Mouse (Mus musculus) kidney, embryonic 16.5 days (tissue): ENCODE measurements around the gene Rlf. TPM values are rescaled to one million over a fixed set of nuclear protein-coding genes. Genes with fewer than 3 reads are reported as not detected.

Source experiments
- ATAC-seq: fragments of 200-750 bp; cut with Nextera tagmentation; 2 replicates; pipeline ENCODE4 v1.8.0; 2017; ENCODE audit warnings: moderate TSS enrichment; ENCODE audit not compliant: low FRiP score, low TSS enrichment
- H3K27ac ChIP-seq: fragments of 300-500 bp; sonication (generic); 2 replicates; pipeline ENCODE4 v1.5.1; 2014; ENCODE audit warnings: low read length
- H3K27me3 ChIP-seq: fragments of 300-500 bp; sonication (generic); 2 replicates; pipeline ENCODE4 v1.6.1; 2014; ENCODE audit warnings: low read length, control low read depth, mixed read lengths; ENCODE audit not compliant: insufficient read depth
- H3K36me3 ChIP-seq: fragments of 300-500 bp; sonication (generic); 2 replicates; pipeline ENCODE4 v1.6.1; 2014; ENCODE audit warnings: low read length, control low read depth, mixed read lengths; ENCODE audit not compliant: insufficient read depth
- H3K4me1 ChIP-seq: fragments of 300-500 bp; sonication (generic); 2 replicates; pipeline ENCODE4 v1.6.1; 2014; ENCODE audit warnings: low read length, control low read depth, mixed read lengths; ENCODE audit not compliant: insufficient read depth
- H3K4me2 ChIP-seq: fragments of 300-500 bp; sonication (generic); replicated peaks from 2 replicates; pipeline ENCODE4 v1.6.1; 2014; ENCODE audit warnings: low read depth, low read length
- H3K4me3 ChIP-seq: fragments of 300-500 bp; sonication (generic); 2 replicates; pipeline ENCODE4 v1.5.1; 2014; ENCODE audit warnings: mild to moderate bottlenecking, low read length
- H3K9ac ChIP-seq: fragments of 300-500 bp; sonication (generic); replicated peaks from 2 replicates; pipeline ENCODE4 v1.6.1; 2014; ENCODE audit warnings: low read length
- H3K9me3 ChIP-seq: fragments of 300-500 bp; sonication (generic); 2 replicates; pipeline ENCODE4 v1.6.1; 2016; ENCODE audit warnings: low read length, control low read depth
- WGBS: fragments of 180-500 bp; shearing (Covaris S2); extraction: QIAGEN DNeasy Blood & Tissue Kit; methylation state at CpG from one replicate; pipeline ENCODE4 v1.1.7; 2014; 5-methylcytosine and 5-hydroxymethylcytosine counted together
- polyA plus RNA-seq: library from polyadenylated mRNA; unstranded; fragments of >200 nt; fragmentation: Nextera tagmentation; extraction: Ambion mirVana; gene quantifications from 2 replicates; pipeline ENCODE4 v1.2.1, GENCODE M21; 2015

Gene Rlf
- polyA plus RNA-seq, 1 experiment from 2014 or later: 23.8 TPM

- 71% methylated on average over 2 of the region's 2 CpGs for WGBS
These were observed 1.3 kb upstream of the Rlf start for GRCm38 (mm10) chr4:121216216-121216615.

GRCm38 (mm10) chr4:121215489-121215888 is 605 bp upstream of the Rlf start:
- peak overlapping the region; percentile 67 for H3K4me2 ChIP-seq
- WGBS: 23% methylated on average over 5 of the region's 5 CpGs
- no peak overlapping the region for H3K27ac ChIP-seq

More at GRCm38 (mm10) chr4:121216216-121216615, 1.3 kb upstream of the Rlf start:
- Histone ChIP-seq H3K4me2 (no peak overlapping the region), H3K27me3 (no peaks in the 10 kb centered on the region), H3K4me1 (peaks cover 23% of the 10 kb centered on the region), H3K36me3 (no peaks in the 10 kb centered on the region), H3K27ac (no peak overlapping the region), H3K9me3 (no peaks in the 10 kb centered on the region), H3K4me3 (no peak overlapping the region), H3K9ac (no peak overlapping the region)
- no peak for ATAC-seq

GRCm38 (mm10) chr4:121213936-121214792 is 720 bp downstream of the Rlf start:
- no peaks in the 10 kb centered on the region for H3K27me3 ChIP-seq
- peak; percentile 90 for ATAC-seq
- peaks cover 23% of the 10 kb centered on the region for H3K4me1 ChIP-seq
- H3K27ac ChIP-seq: peak overlapping the region; percentile 92
- H3K9ac ChIP-seq: peak overlapping the region; percentile 96
- no peaks in the 10 kb centered on the region for H3K9me3 ChIP-seq
- peak overlapping the region; percentile 91 for H3K4me3 ChIP-seq
- peak overlapping the region; percentile 66 for H3K4me2 ChIP-seq
- WGBS: under 1% methylated on average over 36 of the region's 36 CpGs
- H3K36me3 ChIP-seq: no peaks in the 10 kb centered on the region

More at GRCm38 (mm10) chr4:121215489-121215888, 605 bp upstream of the Rlf start:
- no peaks in the 10 kb centered on the region for H3K36me3 ChIP-seq
- H3K4me1 ChIP-seq: peaks cover 23% of the 10 kb centered on the region
- no peaks in the 10 kb centered on the region for H3K9me3 ChIP-seq
- H3K27me3 ChIP-seq: no peaks in the 10 kb centered on the region
- peak; percentile 25; the same call in 1 of the 2 replicates for ATAC-seq
- peak overlapping the region; percentile 91 for H3K4me3 ChIP-seq
- peak overlapping the region; percentile 96 for H3K9ac ChIP-seq

GRCm38 (mm10) chr4:121208911-121209310 is 6.0 kb downstream of the Rlf start:
- Histone ChIP-seq H3K4me1 (peaks cover 17% of the 10 kb centered on the region), H3K9ac (no peak overlapping the region), H3K4me3 (no peak overlapping the region), H3K9me3 (no peaks in the 10 kb centered on the region), H3K4me2 (no peak overlapping the region), H3K27me3 (no peaks in the 10 kb centered on the region), H3K36me3 (no peaks in the 10 kb centered on the region), H3K27ac (no peak overlapping the region)
- no peak for ATAC-seq
- 81% methylated on average over 4 of the region's 4 CpGs for WGBS

- Histone ChIP-seq H3K4me1 (no peaks in the 10 kb centered on the region), H3K4me2 (no peak overlapping the region), H3K9me3 (no peaks in the 10 kb centered on the region), H3K9ac (no peak overlapping the region), H3K4me3 (no peak overlapping the region), H3K27ac (no peak overlapping the region), H3K36me3 (no peaks in the 10 kb centered on the region), H3K27me3 (no peaks in the 10 kb centered on the region)
- no peak for ATAC-seq
- 80% methylated on average over 4 of the region's 4 CpGs for WGBS
These were observed 17.0 kb downstream of the Rlf start for GRCm38 (mm10) chr4:121197856-121198255.

- WGBS: 94% methylated on average over 4 of the region's 4 CpGs
- no peaks in the 10 kb centered on the region for H3K27me3 ChIP-seq
- ATAC-seq: no peak
- H3K4me3 ChIP-seq: no peak overlapping the region
- H3K9ac ChIP-seq: no peak overlapping the region
- no peak overlapping the region for H3K27ac ChIP-seq
- H3K4me1 ChIP-seq: no peaks in the 10 kb centered on the region
- H3K4me2 ChIP-seq: no peak overlapping the region
- H3K36me3 ChIP-seq: no peaks in the 10 kb centered on the region
- no peaks in the 10 kb centered on the region for H3K9me3 ChIP-seq
These were observed 17.9 kb downstream of the Rlf start for GRCm38 (mm10) chr4:121196995-121197394.

GRCm38 (mm10) chr4:121196205-121196604 is 18.7 kb downstream of the Rlf start:
- no peaks in the 10 kb centered on the region for H3K36me3 ChIP-seq
- no peaks in the 10 kb centered on the region for H3K9me3 ChIP-seq
- no peak overlapping the region for H3K4me2 ChIP-seq
- no peak overlapping the region for H3K9ac ChIP-seq
- H3K27ac ChIP-seq: no peak overlapping the region
- ATAC-seq: no peak
- H3K4me3 ChIP-seq: no peak overlapping the region
- WGBS: 86% methylated on average over 2 of the region's 2 CpGs
- no peaks in the 10 kb centered on the region for H3K4me1 ChIP-seq
- no peaks in the 10 kb centered on the region for H3K27me3 ChIP-seq

GRCm38 (mm10) chr4:121194736-121195135 is 20.1 kb downstream of the Rlf start:
- peaks cover 3% of the 10 kb centered on the region; the same call in 1 of the 2 replicates for H3K36me3 ChIP-seq
- no peaks in the 10 kb centered on the region for H3K9me3 ChIP-seq
- no peaks in the 10 kb centered on the region for H3K4me1 ChIP-seq
- H3K27me3 ChIP-seq: no peaks in the 10 kb centered on the region
- ATAC-seq: no peak
- no peak overlapping the region for H3K4me3 ChIP-seq
- H3K27ac ChIP-seq: no peak overlapping the region
- H3K9ac ChIP-seq: no peak overlapping the region
- H3K4me2 ChIP-seq: no peak overlapping the region

GRCm38 (mm10) chr4:121192306-121192705 is 22.6 kb downstream of the Rlf start:
- peaks cover 11% of the 10 kb centered on the region for H3K36me3 ChIP-seq
- WGBS: 92% methylated on average over 2 of the region's 2 CpGs

GRCm38 (mm10) chr4:121189341-121189740 is 25.5 kb downstream of the Rlf start:
- H3K27me3 ChIP-seq: no peaks in the 10 kb centered on the region
- no peak overlapping the region for H3K9ac ChIP-seq
- H3K9me3 ChIP-seq: no peaks in the 10 kb centered on the region
- H3K27ac ChIP-seq: no peak overlapping the region
- H3K36me3 ChIP-seq: peaks cover 13% of the 10 kb centered on the region
- H3K4me3 ChIP-seq: no peak overlapping the region
- no peak overlapping the region for H3K4me2 ChIP-seq
- WGBS: 80% methylated on average over 3 of the region's 3 CpGs
- H3K4me1 ChIP-seq: no peaks in the 10 kb centered on the region
- no peak for ATAC-seq

More at GRCm38 (mm10) chr4:121192306-121192705, 22.6 kb downstream of the Rlf start:
- no peak overlapping the region for H3K4me2 ChIP-seq
- H3K27ac ChIP-seq: no peak overlapping the region
- no peak overlapping the region for H3K4me3 ChIP-seq
- no peak overlapping the region for H3K9ac ChIP-seq
- H3K27me3 ChIP-seq: no peaks in the 10 kb centered on the region
- ATAC-seq: no peak
- H3K9me3 ChIP-seq: no peaks in the 10 kb centered on the region
- no peaks in the 10 kb centered on the region for H3K4me1 ChIP-seq
